Mouse (Mus musculus) midbrain, embryonic 16.5 days (tissue): ENCODE measurements around the gene Gm1123. TPM values are rescaled to one million over a fixed set of nuclear protein-coding genes. Genes with fewer than 3 reads are reported as not detected.

ENCODE experiments used
- ATAC-seq: fragments of 200-750 bp; cut with Nextera tagmentation; 2 replicates; pipeline ENCODE4 v1.8.0; 2017; ENCODE audit warnings: moderate TSS enrichment
- H3K27ac ChIP-seq: fragments of 300-500 bp; sonication (generic); 2 replicates; pipeline ENCODE4 v1.5.1; 2014; ENCODE audit warnings: mild to moderate bottlenecking, low read length, mixed read lengths
- H3K27me3 ChIP-seq: fragments of 300-500 bp; sonication (generic); 2 replicates; pipeline ENCODE4 v1.6.1; 2014; ENCODE audit warnings: low read depth, low read length, mixed read lengths; ENCODE audit not compliant: control insufficient read depth, insufficient read depth
- H3K36me3 ChIP-seq: fragments of 300-500 bp; sonication (generic); 2 replicates; pipeline ENCODE4 v1.6.1; 2014; ENCODE audit warnings: mild to moderate bottlenecking, low read length, moderate library complexity, mixed read lengths; ENCODE audit not compliant: control insufficient read depth, insufficient read depth
- H3K4me1 ChIP-seq: fragments of 300-500 bp; sonication (generic); 2 replicates; pipeline ENCODE4 v1.6.1; 2014; ENCODE audit warnings: mild to moderate bottlenecking, low read length, mixed read lengths; ENCODE audit not compliant: control insufficient read depth, insufficient read depth
- H3K4me2 ChIP-seq: fragments of 300-500 bp; sonication (generic); 2 replicates; pipeline ENCODE4 v1.6.1; 2014; ENCODE audit warnings: mild to moderate bottlenecking, low read length, mixed read lengths
- H3K4me3 ChIP-seq: fragments of 300-500 bp; sonication (generic); 2 replicates; pipeline ENCODE4 v1.5.1; 2014; ENCODE audit warnings: low read depth, mild to moderate bottlenecking, low read length, moderate library complexity, mixed read lengths
- H3K9ac ChIP-seq: fragments of 300-500 bp; sonication (generic); 2 replicates; pipeline ENCODE4 v1.6.1; 2014; ENCODE audit warnings: low read depth, low read length, mixed read lengths
- H3K9me3 ChIP-seq: fragments of 300-500 bp; sonication (generic); replicated peaks from 2 replicates; pipeline ENCODE4 v1.6.1; 2014; ENCODE audit warnings: mild to moderate bottlenecking, low read length, mixed read lengths; ENCODE audit not compliant: control insufficient read depth, poor library complexity, severe bottlenecking
- WGBS: fragments of 180-500 bp; shearing (Covaris S2); extraction: QIAGEN DNeasy Blood & Tissue Kit; methylation state at CpG from one replicate; pipeline ENCODE4 v1.1.7; 2014; 5-methylcytosine and 5-hydroxymethylcytosine counted together
- polyA plus RNA-seq: library from polyadenylated mRNA; unstranded; fragments of >200 nt; fragmentation: Nextera tagmentation; extraction: Ambion mirVana; gene quantifications from 2 replicates; pipeline ENCODE4 v1.2.1, GENCODE M21; 2015

Gm1123 gene
- polyA plus RNA-seq, 1 experiment from 2014 or later, result 0.19 TPM

- 0 out of 2 replicates have a peak, but pooled peaks cover 3% of the 10 kb centered on the region for H3K9me3 ChIP-seq
These were observed 62.4 kb downstream of the Gm1123 start for GRCm38 (mm10) chr9:98973101-98973521.

GRCm38 (mm10) chr9:98965084-98965483 is 70.4 kb downstream of the Gm1123 start:
- peaks cover 65% of the 10 kb centered on the region for H3K27me3 ChIP-seq
- H3K4me1 ChIP-seq, result no peaks in the 10 kb centered on the region
- no peak for ATAC-seq
- H3K9ac ChIP-seq, result no peak overlapping the region
- H3K4me2 ChIP-seq, result no peak overlapping the region
- no peak overlapping the region for H3K27ac ChIP-seq
- WGBS, result 3% methylated on average over 18 of the region's 18 CpGs
- no peaks in the 10 kb centered on the region for H3K9me3 ChIP-seq
- H3K36me3 ChIP-seq, result no peaks in the 10 kb centered on the region
- no peak overlapping the region for H3K4me3 ChIP-seq

More at GRCm38 (mm10) chr9:98973101-98973521, 62.4 kb downstream of the Gm1123 start:
- ATAC-seq, result no peak
- WGBS, result under 1% methylated on average over 40 of the region's 40 CpGs
- peak overlapping the region; percentile 1; the same call in 1 of the 2 replicates for H3K9ac ChIP-seq
- peak overlapping the region; percentile 50 for H3K4me2 ChIP-seq
- no peak overlapping the region for H3K27ac ChIP-seq
- peaks cover 47% of the 10 kb centered on the region for H3K27me3 ChIP-seq
- H3K36me3 ChIP-seq, result no peaks in the 10 kb centered on the region
- H3K4me1 ChIP-seq, result peaks cover 2% of the 10 kb centered on the region
- H3K4me3 ChIP-seq, result peak overlapping the region; percentile 17

GRCm38 (mm10) chr9:98963661-98964060 is 71.9 kb downstream of the Gm1123 start:
- no peak overlapping the region for H3K4me3 ChIP-seq
- no peak overlapping the region for H3K27ac ChIP-seq
- peaks cover 76% of the 10 kb centered on the region for H3K27me3 ChIP-seq
- no peak overlapping the region for H3K9ac ChIP-seq
- 5% methylated on average over 18 of the region's 18 CpGs for WGBS
- no peaks in the 10 kb centered on the region for H3K36me3 ChIP-seq
- ATAC-seq, result no peak
- H3K4me2 ChIP-seq, result no peak overlapping the region
- no peaks in the 10 kb centered on the region for H3K4me1 ChIP-seq
- no peaks in the 10 kb centered on the region for H3K9me3 ChIP-seq

- no peak for ATAC-seq
- 1% methylated on average over 20 of the region's 20 CpGs for WGBS
These were observed 72.9 kb downstream of the Gm1123 start for GRCm38 (mm10) chr9:98962478-98963142.

GRCm38 (mm10) chr9:98961591-98962477 is 73.7 kb downstream of the Gm1123 start:
- Histone ChIP-seq H3K4me1 (peaks cover 1% of the 10 kb centered on the region; the same call in 1 of the 2 replicates), H3K9me3 (no peaks in the 10 kb centered on the region), H3K9ac (no peak overlapping the region), H3K4me2 (no peak overlapping the region), H3K36me3 (no peaks in the 10 kb centered on the region), H3K27me3 (peaks cover 73% of the 10 kb centered on the region), H3K4me3 (no peak overlapping the region), H3K27ac (no peak overlapping the region)
- ATAC-seq, result no peak
- WGBS, result 5% methylated on average over 22 of the region's 22 CpGs

More at GRCm38 (mm10) chr9:98962478-98963142, 72.9 kb downstream of the Gm1123 start:
- H3K4me2 ChIP-seq, result no peak overlapping the region
- H3K9me3 ChIP-seq, result no peaks in the 10 kb centered on the region
- H3K9ac ChIP-seq, result no peak overlapping the region
- no peak overlapping the region for H3K27ac ChIP-seq
- H3K4me3 ChIP-seq, result no peak overlapping the region
- peaks cover 77% of the 10 kb centered on the region for H3K27me3 ChIP-seq
- no peaks in the 10 kb centered on the region for H3K4me1 ChIP-seq
- no peaks in the 10 kb centered on the region for H3K36me3 ChIP-seq

GRCm38 (mm10) chr9:98960348-98960747 is 75.2 kb downstream of the Gm1123 start:
- H3K4me1 ChIP-seq, result peaks cover 16% of the 10 kb centered on the region
- H3K4me3 ChIP-seq, result no peak overlapping the region
- ATAC-seq, result no peak
- WGBS, result 11% methylated on average over 5 of the region's 5 CpGs
- H3K36me3 ChIP-seq, result no peaks in the 10 kb centered on the region
- no peak overlapping the region for H3K4me2 ChIP-seq
- no peak overlapping the region for H3K9ac ChIP-seq
- peaks cover 61% of the 10 kb centered on the region for H3K27me3 ChIP-seq
- H3K27ac ChIP-seq, result no peak overlapping the region
- H3K9me3 ChIP-seq, result no peaks in the 10 kb centered on the region; the same call in 1 of the 2 replicates

- H3K9ac ChIP-seq, result no peak overlapping the region
- no peaks in the 10 kb centered on the region for H3K36me3 ChIP-seq
- no peak overlapping the region for H3K4me3 ChIP-seq
- H3K27ac ChIP-seq, result no peak overlapping the region
- no peak for ATAC-seq
- H3K4me2 ChIP-seq, result no peak overlapping the region
- H3K4me1 ChIP-seq, result peaks cover 20% of the 10 kb centered on the region
- peaks cover 56% of the 10 kb centered on the region for H3K27me3 ChIP-seq
- WGBS, result 27% methylated on average over 3 of the region's 3 CpGs
- H3K9me3 ChIP-seq, result no peaks in the 10 kb centered on the region; the same call in 1 of the 2 replicates
These were observed 75.7 kb downstream of the Gm1123 start for GRCm38 (mm10) chr9:98959851-98960250.

- Histone ChIP-seq H3K4me3 (no peak overlapping the region), H3K4me1 (peaks cover 22% of the 10 kb centered on the region), H3K9ac (no peak overlapping the region), H3K4me2 (no peak overlapping the region), H3K27me3 (peaks cover 55% of the 10 kb centered on the region), H3K27ac (no peak overlapping the region), H3K36me3 (no peaks in the 10 kb centered on the region), H3K9me3 (no peaks in the 10 kb centered on the region; the same call in 1 of the 2 replicates)
- no peak for ATAC-seq
- whole genome bisulfite sequencing, result 7% methylated on average over 6 of the region's 6 CpGs
These were observed 76.9 kb downstream of the Gm1123 start for GRCm38 (mm10) chr9:98958628-98959027.
